Mouse (Mus musculus) cortical plate, adult 2 months (tissue): ENCODE measurements around the gene Cth.

Experiments
- CTCF ChIP-seq: fragments of 200-500 bp; IDR thresholded peaks from 2 replicates; pipeline ENCODE4 v1.5.1; 2011; ENCODE audit warnings: mild to moderate bottlenecking, control low read depth, low read length; ENCODE audit not compliant: insufficient read depth; ENCODE audit errors: extremely low read depth
- POLR2A ChIP-seq: fragments of 200-500 bp; IDR thresholded peaks from 2 replicates; pipeline ENCODE4 v1.6.1; 2011; ENCODE audit warnings: mild to moderate bottlenecking, low read length, control low read depth; ENCODE audit not compliant: insufficient read depth; ENCODE audit errors: extremely low read depth

GRCm38 (mm10) chr3:157872897-157873296, 52.0 kb downstream of the Cth start:
- TF ChIP-seq CTCF = no peak
- TF ChIP-seq POLR2A = no peak
